Mouse (Mus musculus) cerebellum, adult 2 months (tissue): ENCODE measurements around the gene Casp8ap2.

Source experiments
- CTCF ChIP-seq: fragments of 200-500 bp; IDR thresholded peaks from 2 replicates; pipeline ENCODE4 v1.5.1; 2011; ENCODE audit warnings: low read depth, mild to moderate bottlenecking, control low read depth, low read length, moderate library complexity, borderline replicate concordance; ENCODE audit not compliant: insufficient read depth
- POLR2A ChIP-seq: fragments of 200-500 bp; IDR thresholded peaks from 2 replicates; pipeline ENCODE4 v1.6.1; 2011; ENCODE audit warnings: low read length, control low read depth, borderline replicate concordance; ENCODE audit not compliant: insufficient read depth

- no peak for TF ChIP-seq CTCF
- no peak for TF ChIP-seq POLR2A
These were observed 43.8 kb upstream of the Casp8ap2 start for GRCm38 (mm10) chr4:32571441-32571840.
